Mouse (Mus musculus): ENCODE results near the gene Mdm4. TPM values are rescaled to one million over a fixed set of nuclear protein-coding genes. Genes with fewer than 3 reads are reported as not detected.
A peak's percentile ranks its signal among the peaks of the same experiment; 100 is the strongest.

Mdm4 gene
- total and polyA plus RNA-seq, 3 experiments, result 22.9 to 25.9 (median 23.7) TPM

DNA sequence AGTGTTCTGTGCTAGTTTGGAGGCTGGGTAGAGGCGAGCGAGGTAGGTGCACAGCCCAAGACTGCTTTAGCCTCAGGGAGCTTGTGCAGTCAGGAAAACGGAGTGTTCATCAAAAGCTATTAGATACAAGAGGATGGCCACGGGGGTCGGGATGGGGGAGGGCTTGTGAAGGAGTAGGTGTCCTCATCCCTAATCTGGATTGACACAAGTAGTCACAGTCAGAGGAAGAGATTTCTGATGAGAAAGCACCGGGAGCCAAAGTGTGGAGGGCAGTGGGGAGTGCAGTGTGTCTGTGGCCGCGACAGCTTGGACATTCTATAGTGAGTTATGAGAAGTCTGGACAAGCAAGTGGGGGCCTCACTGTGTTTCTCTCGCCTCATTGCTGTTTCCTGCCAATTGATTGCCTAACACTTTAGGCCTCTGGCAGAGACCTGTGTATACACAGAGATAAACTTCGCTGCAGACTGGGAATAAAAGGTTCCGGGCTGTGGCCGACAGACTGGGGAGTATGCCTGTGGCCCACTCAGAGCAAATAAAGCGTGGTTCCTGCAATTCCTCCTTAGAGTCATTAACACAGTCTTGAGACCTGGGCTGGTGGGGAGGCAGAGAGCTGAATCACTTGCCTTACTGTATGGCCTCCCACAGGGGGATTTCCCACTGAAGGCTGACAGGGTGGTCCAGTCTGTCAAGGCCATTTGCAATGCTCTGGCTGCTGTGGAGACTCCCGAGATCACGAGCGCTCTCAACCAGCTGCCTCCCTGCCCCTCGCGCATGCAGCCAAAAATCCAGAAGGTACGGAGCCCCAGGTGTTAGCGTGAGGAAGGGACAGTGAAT is 46.5 kb upstream of the Mdm4 start:
- TF ChIP-seq POLR2A (IDR thresholded peaks at IDR 0.05; ENCODE audit: insufficient read depth, low read depth, low read length), result no peak
- peak; percentile 60; the same call in 1 of the 2 replicates for TF ChIP-seq EP300 (IDR thresholded peaks at IDR 0.05; ENCODE audit: insufficient read depth, low read depth, low read length)
- Histone ChIP-seq H3K27ac (peak overlapping the region; percentile 94), H3K27me3 (ENCODE audit: control insufficient read depth, insufficient read depth, low read length) (no peaks in the 10 kb centered on the region), H3K79me2 (replicated peaks; ENCODE audit: control insufficient read depth, insufficient read depth, low read length) (no peaks in the 10 kb centered on the region), H3K9ac (ENCODE audit: low read depth, low read length) (0 out of 2 replicates have a peak overlapping the region, but pooled peaks have one; percentile 21), H3K4me3 (no peak overlapping the region), H3K4me1 (ENCODE audit: control insufficient read depth, insufficient read depth, low read length) (peaks cover 35% of the 10 kb centered on the region), H3K36me3 (ENCODE audit: control insufficient read depth, insufficient read depth, low read length) (peaks cover 24% of the 10 kb centered on the region)
- intact Hi-C loops (cut with DNase I), result no loop called here
- 38% methylated on average over 20 of the region's 20 CpGs for WGBS
- peak; percentile 55 to 72 for DNase-seq

DNA sequence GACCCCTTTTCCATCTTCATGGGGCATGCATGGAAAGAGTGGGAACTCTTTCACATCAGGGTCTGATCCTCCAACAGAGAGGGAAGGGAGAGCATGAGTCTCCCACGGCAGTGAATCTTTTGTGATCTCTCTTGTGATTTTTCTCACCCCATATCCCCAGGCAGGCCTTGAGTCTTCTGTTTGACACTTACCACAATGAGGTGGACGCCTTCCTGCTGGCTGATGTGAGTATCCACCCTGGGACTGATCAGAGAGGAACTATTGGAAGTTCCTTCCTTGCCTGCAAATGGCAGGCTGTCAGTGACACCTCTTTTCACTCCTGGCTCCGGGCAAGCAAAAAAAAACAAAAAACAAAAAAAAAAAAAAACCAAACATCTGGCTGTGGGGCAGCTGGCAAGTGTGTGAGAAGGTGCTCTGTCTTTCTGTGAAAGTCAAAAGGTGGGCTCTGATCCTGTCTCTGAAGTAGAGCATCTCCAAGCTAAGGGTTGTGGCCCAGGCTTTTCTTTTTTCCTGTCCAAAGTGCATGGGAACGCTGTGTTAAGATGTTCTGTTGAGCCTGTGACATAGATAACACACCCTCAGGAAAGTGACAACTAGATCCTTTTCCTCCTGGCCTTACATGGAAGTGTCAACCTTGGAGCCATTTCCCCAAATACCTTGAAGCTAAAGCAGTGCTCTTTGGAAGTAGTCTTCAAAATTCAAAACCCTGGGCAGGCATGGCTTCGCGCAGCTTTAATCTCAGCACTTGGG is 45.5 kb upstream of the Mdm4 start:
- Histone ChIP-seq H3K4me3 (no peak overlapping the region), H3K36me3 (ENCODE audit: control insufficient read depth, insufficient read depth, low read length) (peaks cover 29% of the 10 kb centered on the region), H3K27ac (peak overlapping the region; percentile 94), H3K9ac (ENCODE audit: low read depth, low read length) (no peak overlapping the region), H3K4me1 (ENCODE audit: control insufficient read depth, insufficient read depth, low read length) (peaks cover 45% of the 10 kb centered on the region), H3K79me2 (replicated peaks; ENCODE audit: control insufficient read depth, insufficient read depth, low read length) (no peaks in the 10 kb centered on the region), H3K27me3 (ENCODE audit: control insufficient read depth, insufficient read depth, low read length) (no peaks in the 10 kb centered on the region)
- TF ChIP-seq POLR2A (IDR thresholded peaks at IDR 0.05; ENCODE audit: insufficient read depth, low read depth, low read length) (0 out of 2 replicates have a peak, but pooled peaks have one; percentile 21), EP300 (IDR thresholded peaks at IDR 0.05; ENCODE audit: insufficient read depth, low read depth, low read length) (no peak)
- intact Hi-C loops (cut with DNase I), result no loop called here
- DNase-seq, result no peak
- WGBS, result 50% methylated on average over 6 of the region's 6 CpGs

DNA sequence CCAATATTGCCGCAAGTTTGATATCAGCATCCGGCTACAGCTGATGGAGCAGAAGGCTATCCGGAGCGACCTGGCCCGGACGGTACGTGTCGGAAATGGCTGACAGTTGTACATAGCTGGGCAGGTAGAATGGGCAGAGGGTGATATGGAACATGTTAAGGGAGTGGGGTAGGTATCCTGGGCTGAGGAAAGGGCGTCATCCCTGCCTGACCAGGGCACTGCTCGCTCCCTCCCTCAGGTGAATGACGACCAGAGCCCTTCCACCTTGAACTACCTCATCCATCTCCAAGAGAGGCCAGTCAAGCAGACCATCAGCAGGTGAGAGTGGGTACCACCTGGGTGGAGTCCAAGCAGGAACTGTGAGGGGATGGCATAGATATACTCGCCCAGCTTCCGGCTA is 44.2 kb upstream of the Mdm4 start:
- WGBS, result 89% methylated on average over 13 of the region's 13 CpGs
- 0 out of 2 replicates have a peak overlapping the region, but pooled peaks have one; percentile 14 for H3K9ac ChIP-seq (ENCODE audit: low read depth, low read length)
- peaks cover 49% of the 10 kb centered on the region for H3K4me1 ChIP-seq (ENCODE audit: control insufficient read depth, insufficient read depth, low read length)
- H3K27ac ChIP-seq, result peak overlapping the region; percentile 94
- intact Hi-C loops (cut with DNase I), result no loop called here
- no peak overlapping the region for H3K4me3 ChIP-seq
- no peaks in the 10 kb centered on the region for H3K27me3 ChIP-seq (ENCODE audit: control insufficient read depth, insufficient read depth, low read length)
- no peak for DNase-seq
- H3K36me3 ChIP-seq (ENCODE audit: control insufficient read depth, insufficient read depth, low read length), result peaks cover 35% of the 10 kb centered on the region
- H3K79me2 ChIP-seq (replicated peaks; ENCODE audit: control insufficient read depth, insufficient read depth, low read length), result no peaks in the 10 kb centered on the region
- TF ChIP-seq POLR2A (IDR thresholded peaks at IDR 0.05; ENCODE audit: insufficient read depth, low read depth, low read length) (no peak), CTCF (IDR thresholded peaks at IDR 0.05) (no peak), EP300 (IDR thresholded peaks at IDR 0.05; ENCODE audit: insufficient read depth, low read depth, low read length) (no peak)

DNA sequence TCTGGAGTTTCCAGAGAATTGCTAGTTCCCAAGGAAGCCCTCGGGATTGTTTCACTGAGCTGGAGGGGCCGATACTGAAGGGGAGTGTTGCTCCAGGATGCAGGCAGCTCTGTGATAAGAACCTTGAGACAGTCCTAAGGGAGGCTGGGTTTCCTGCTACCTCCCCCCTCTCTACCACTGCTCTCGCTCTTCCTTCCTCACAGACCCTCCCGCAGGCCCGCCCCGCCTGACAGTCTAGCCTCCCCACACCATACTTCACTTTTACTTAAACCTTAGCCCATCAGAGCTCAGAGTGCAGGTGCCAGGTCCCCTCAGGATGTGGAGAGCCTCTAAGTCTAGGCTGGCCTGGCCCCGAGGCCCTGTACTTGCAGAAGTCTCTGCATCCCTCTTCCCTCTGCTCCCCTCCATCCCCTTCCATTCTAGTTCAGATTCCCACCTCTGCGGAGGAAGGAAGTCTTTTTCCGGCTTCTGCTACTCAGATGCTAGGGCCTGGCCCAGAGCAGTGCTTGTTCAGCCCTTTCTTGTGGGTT is 43.0 kb upstream of the Mdm4 start:
- peaks cover 53% of the 10 kb centered on the region for H3K4me1 ChIP-seq (ENCODE audit: control insufficient read depth, insufficient read depth, low read length)
- H3K79me2 ChIP-seq (replicated peaks; ENCODE audit: control insufficient read depth, insufficient read depth, low read length), result no peaks in the 10 kb centered on the region
- H3K27me3 ChIP-seq (ENCODE audit: control insufficient read depth, insufficient read depth, low read length), result no peaks in the 10 kb centered on the region
- 49% methylated on average over 9 of the region's 9 CpGs for WGBS
- no peak overlapping the region for H3K4me3 ChIP-seq
- H3K36me3 ChIP-seq (ENCODE audit: control insufficient read depth, insufficient read depth, low read length), result peaks cover 33% of the 10 kb centered on the region
- TF ChIP-seq EP300 (IDR thresholded peaks at IDR 0.05; ENCODE audit: insufficient read depth, low read depth, low read length), result peak; percentile 98
- no peak for TF ChIP-seq CTCF (IDR thresholded peaks at IDR 0.05)
- TF ChIP-seq POLR2A (IDR thresholded peaks at IDR 0.05; ENCODE audit: insufficient read depth, low read depth, low read length), result peak; percentile 78
- H3K9ac ChIP-seq (ENCODE audit: low read depth, low read length), result peak overlapping the region; percentile 30; the same call in 1 of the 2 replicates
- peak; percentile 67 to 77 for DNase-seq
- intact Hi-C loops (cut with DNase I), result loop anchor here (1.0 kb wide), 1 partner anchor 27 kb away; no protein-coding TSS in a partner anchor
- H3K27ac ChIP-seq, result peak overlapping the region; percentile 94

DNA sequence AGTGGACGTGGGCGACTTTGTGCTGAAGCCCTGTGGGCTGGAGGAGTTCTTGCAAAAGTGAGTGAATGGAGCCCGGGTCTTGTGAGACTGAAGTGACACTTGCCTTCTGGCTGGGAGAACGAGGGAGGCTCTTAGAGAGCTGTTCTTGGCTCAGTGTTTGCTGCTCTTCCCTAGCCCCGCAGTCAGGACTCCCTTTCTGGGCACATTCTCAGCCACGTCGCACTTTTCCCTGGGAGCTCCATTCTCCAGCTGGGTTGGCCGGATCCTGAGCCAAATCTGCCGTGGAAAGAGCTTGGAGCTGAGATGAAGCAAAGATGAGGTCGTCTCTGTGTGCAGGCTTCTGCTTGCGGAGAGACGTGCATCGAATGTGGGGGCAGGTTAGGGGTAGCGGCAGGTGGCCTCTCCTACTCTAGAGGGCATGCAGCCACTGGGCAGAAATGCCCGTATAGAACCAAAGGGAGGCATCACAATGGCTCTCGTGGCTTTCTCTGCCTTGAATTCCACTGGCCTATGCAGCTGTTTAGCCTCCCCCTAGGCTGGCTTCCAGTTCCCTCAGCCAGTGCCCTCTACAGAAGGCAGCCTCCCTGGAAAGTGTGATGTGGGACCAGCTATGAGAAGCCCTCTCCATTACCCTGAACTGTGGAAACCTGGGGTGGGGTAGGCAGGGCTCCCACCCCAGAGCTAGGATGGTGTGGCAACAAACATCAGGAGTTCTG is 41.5 kb upstream of the Mdm4 start:
- peaks cover 33% of the 10 kb centered on the region for H3K36me3 ChIP-seq (ENCODE audit: control insufficient read depth, insufficient read depth, low read length)
- WGBS, result 29% methylated on average over 16 of the region's 16 CpGs
- intact Hi-C loops (cut with DNase I), result no loop called here
- 0 out of 2 replicates have a peak overlapping the region, but pooled peaks have one; percentile 7 for H3K9ac ChIP-seq (ENCODE audit: low read depth, low read length)
- no peaks in the 10 kb centered on the region for H3K27me3 ChIP-seq (ENCODE audit: control insufficient read depth, insufficient read depth, low read length)
- peaks cover 52% of the 10 kb centered on the region for H3K4me1 ChIP-seq (ENCODE audit: control insufficient read depth, insufficient read depth, low read length)
- peak; percentile 60 to 71 for DNase-seq
- TF ChIP-seq POLR2A (IDR thresholded peaks at IDR 0.05; ENCODE audit: insufficient read depth, low read depth, low read length), result no peak
- TF ChIP-seq EP300 (IDR thresholded peaks at IDR 0.05; ENCODE audit: insufficient read depth, low read depth, low read length), result no peak
- no peak for TF ChIP-seq CTCF (IDR thresholded peaks at IDR 0.05)
- H3K79me2 ChIP-seq (replicated peaks; ENCODE audit: control insufficient read depth, insufficient read depth, low read length), result no peaks in the 10 kb centered on the region
- H3K27ac ChIP-seq, result peak overlapping the region; percentile 94
- H3K4me3 ChIP-seq, result no peak overlapping the region
